ENCODE assay signal across 9 mouse cellular contexts in genomic region chr2:19431186-19431585, GRCm38 (mm10). TPM values are rescaled to one million over a fixed set of nuclear protein-coding genes. Genes with fewer than 3 reads are reported as not detected.
DNase-seq lines count a peak whose midpoint lies in the region; ATAC-seq lines count a peak whose summit lies in the region.
"Had no signal": no experiment of that assay in that cellular context is flagged by ENCODE, and none has a peak within 500 bp of the region (broad histone marks: within the 10 kb centered on the region; RNA-seq: fewer than 3 reads in every experiment).

No protein-coding gene starts in this region.

- under 1% methylated on average over 18 of the region's 18 CpGs for WGBS in limb, embryonic 11.5 days

- H3K27me3 ChIP-seq in limb, embryonic 11.5 days (ENCODE audit: control insufficient read depth, insufficient read depth, low read length), result peaks cover 54% of the 10 kb centered on the region

- no peaks in the 10 kb centered on the region for H3K36me3 ChIP-seq in limb, embryonic 11.5 days (ENCODE audit: control insufficient read depth, insufficient read depth, low read length)

- 0 out of 2 replicates have a peak overlapping the region, but pooled peaks have one; percentile 3 for H3K4me3 ChIP-seq in limb, embryonic 11.5 days (ENCODE audit: low read depth, low read length)

- no peak overlapping the region for H3K9ac ChIP-seq in limb, embryonic 11.5 days (ENCODE audit: low read length)

- H3K4me2 ChIP-seq in limb, embryonic 11.5 days (ENCODE audit: low read depth, severe bottlenecking), result 0 out of 2 replicates have a peak overlapping the region, but pooled peaks have one; percentile 0

- no peak overlapping the region for H3K27ac ChIP-seq in limb, embryonic 11.5 days (replicated peaks; ENCODE audit: low read depth, low read length)

- no peak for ATAC-seq in CD4-positive, CD25-positive, alpha-beta regulatory T cell, adult 4 months
- ATAC-seq in limb, embryonic 11.5 days (ENCODE audit: insufficient number of reproducible peaks, low FRiP score, low TSS enrichment, low read depth), result no peak

- H3K4me1 ChIP-seq in limb, embryonic 11.5 days (ENCODE audit: control insufficient read depth, insufficient read depth, low read length), result 0 out of 2 replicates have a peak, but pooled peaks cover 5% of the 10 kb centered on the region

- DNase-seq in CD4-positive, CD25-positive, alpha-beta regulatory T cell, adult 2 months (ENCODE audit: low read depth, low spot score), result peak; percentile 8
- DNase-seq in testis, postnatal 10 days (ENCODE audit: low spot score), result peak; percentile 47
- DNase-seq in testis, postnatal 14 days (ENCODE audit: low spot score), result no peak
- DNase-seq in limb, embryonic 11.5 days (ENCODE audit: low spot score), result peak; percentile 60
- DNase-seq in spleen, postnatal 14 days (ENCODE audit: low spot score in 2 of 2), result no peak
- DNase-seq in layer of hippocampus, postnatal 14 days (ENCODE audit: low spot score in 2 of 2), result no peak
- DNase-seq in cerebellum, adult 11-12 months, result no peak

- no peaks in the 10 kb centered on the region for H3K9me3 ChIP-seq in limb, embryonic 11.5 days (ENCODE audit: control insufficient read depth, low read length)

RNA-seq across cellular contexts. Expression of gene Ptf1a, which starts 14.3 kb away (rescaled TPM):
- polyA plus RNA-seq in CD4-positive, CD25-positive, alpha-beta regulatory T cell, adult 4 months (2017; shearing (Covaris generic)), result not detected
- polyA plus RNA-seq in limb, embryonic 11.5 days (2014; fragmentation: Nextera tagmentation; extraction: Ambion mirVana), result not detected in 2 replicates
- total RNA-seq in layer of hippocampus, postnatal 14 days (2021), result not detected
- polyA plus RNA-seq: cortical plate, adult 2 months had no signal

RNA-seq across cellular contexts. Expression of gene Msrb2, which starts 59.9 kb away (rescaled TPM):
- polyA plus RNA-seq in CD4-positive, CD25-positive, alpha-beta regulatory T cell, adult 4 months (2017; shearing (Covaris generic)), result 10 to 100 TPM; 28.2 to 30.7 TPM
- 22.4 and 24.6 TPM in 2 replicates for polyA plus RNA-seq in limb, embryonic 11.5 days (2014; fragmentation: Nextera tagmentation; extraction: Ambion mirVana)
- 10 to 100 TPM; 22.3 to 22.4 TPM for total RNA-seq in layer of hippocampus, postnatal 14 days (2021)

Comparison
In these comparisons a context has a peak if more than half of its experiments do, and no peak if none do; other contexts are left out.
1. DNase-seq: peak in CD4-positive, CD25-positive, alpha-beta regulatory T cell, adult 2 months (single experiment), testis, postnatal 10 days (single experiment) and limb, embryonic 11.5 days (single experiment); none in testis, postnatal 14 days (single experiment), spleen, postnatal 14 days (0 of 2), layer of hippocampus, postnatal 14 days (0 of 2) and cerebellum, adult 11-12 months (single experiment).